Mouse (Mus musculus) testis, adult 2 months (tissue): ENCODE results near the gene Prcc.

ENCODE experiments used
- CTCF ChIP-seq: fragments of 200-500 bp; IDR thresholded peaks from 2 replicates; pipeline ENCODE4 v1.5.1; 2012; ENCODE audit warnings: low read depth, mild to moderate bottlenecking, inconsistent platforms, low read length, moderate library complexity; ENCODE audit not compliant: control insufficient read depth, insufficient read depth, insufficient replicate concordance
- POLR2A ChIP-seq: fragments of 200-500 bp; IDR thresholded peaks from 2 replicates; pipeline ENCODE4 v1.6.1; 2012; ENCODE audit warnings: low read depth, mild to moderate bottlenecking, inconsistent platforms, low read length, moderate library complexity; ENCODE audit not compliant: control insufficient read depth

DNA sequence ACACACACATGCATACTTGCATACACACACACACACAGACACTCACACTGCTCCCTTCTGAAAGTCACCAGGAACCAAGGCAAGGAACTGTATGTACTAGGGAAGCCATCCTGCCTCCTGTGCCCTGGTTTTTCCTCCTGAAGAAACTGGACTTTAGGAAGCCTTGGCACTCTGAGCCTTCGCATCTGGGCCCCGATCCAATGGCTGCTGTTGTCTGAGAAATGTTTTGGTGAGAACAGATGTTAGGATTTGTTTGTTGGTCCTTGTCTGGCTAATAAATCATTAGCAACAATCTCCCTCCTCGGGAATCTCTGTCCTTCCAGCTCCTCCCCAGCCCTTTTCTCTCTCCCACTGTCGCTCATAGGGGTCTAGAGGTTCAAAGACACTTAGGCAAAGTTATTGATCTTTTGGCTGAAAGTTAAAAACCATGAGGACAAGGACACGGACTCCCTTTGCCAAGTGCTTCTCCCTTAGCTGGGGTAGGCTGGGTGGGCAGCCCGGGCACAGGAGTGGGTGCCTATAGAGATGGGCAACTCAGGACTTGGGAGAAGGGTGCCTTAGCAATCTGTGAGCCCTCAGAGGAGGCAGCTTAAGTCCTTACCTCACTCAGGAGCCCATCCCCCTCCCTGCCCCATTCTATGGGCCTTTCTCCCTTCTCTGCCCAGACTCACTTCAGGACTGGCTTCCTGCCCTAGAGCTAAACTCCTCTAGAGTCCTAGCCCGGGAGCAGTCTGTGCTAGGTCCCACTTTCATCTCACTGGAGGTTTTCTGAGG is 30.4 kb downstream of the Prcc start:
- TF ChIP-seq CTCF (no peak), POLR2A (no peak)
